Mouse (Mus musculus): Measurements from ENCODE around the gene Adcyap1r1.

Gene Adcyap1r1

DNA sequence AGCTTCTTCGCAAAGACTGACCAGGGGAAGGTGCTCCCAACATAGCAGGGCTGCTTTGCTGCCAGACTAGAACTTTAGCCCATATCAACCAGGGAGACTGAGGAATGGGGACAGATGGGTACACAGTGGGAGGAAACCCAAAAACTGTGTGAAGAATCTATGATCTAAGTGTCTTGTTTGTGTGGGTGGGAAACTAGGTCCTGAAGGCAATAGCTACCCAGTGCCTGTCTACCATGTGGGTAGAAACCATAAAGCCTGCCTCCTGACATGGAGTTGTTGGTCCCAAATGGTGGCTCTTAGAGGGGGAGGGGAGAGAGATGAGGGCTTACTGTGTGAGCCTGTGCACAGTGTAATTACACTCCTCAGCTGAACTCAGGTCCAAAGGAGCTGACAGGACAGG lies 10.6 kb downstream of the Adcyap1r1 start:
- TF ChIP-seq GATA4 (IDR thresholded peaks at IDR 0.05; ENCODE audit: insufficient replicate concordance, low read length): no peak

DNA sequence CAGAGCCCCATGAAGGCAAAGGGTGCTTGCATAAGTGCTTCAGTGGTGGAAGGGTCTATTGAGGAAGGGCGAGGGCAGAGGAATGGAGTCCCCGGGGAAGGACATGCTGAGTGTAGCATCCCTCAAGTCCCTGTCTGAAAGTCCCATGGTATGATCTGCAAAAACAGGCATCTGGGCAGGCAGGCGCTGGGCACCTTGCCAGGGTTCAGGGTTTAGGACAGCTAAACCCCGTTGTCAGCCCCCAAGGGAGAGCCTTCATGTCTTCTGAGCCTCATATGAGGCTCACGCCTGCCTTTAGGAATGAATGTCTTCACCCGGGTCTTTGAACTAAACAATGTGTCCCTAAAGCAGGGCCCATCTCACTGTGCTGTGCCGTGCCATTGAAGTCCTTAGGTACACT lies 12.2 kb downstream of the Adcyap1r1 start:
- no peak for TF ChIP-seq GATA4 (IDR thresholded peaks at IDR 0.05; ENCODE audit: insufficient replicate concordance, low read length)

DNA sequence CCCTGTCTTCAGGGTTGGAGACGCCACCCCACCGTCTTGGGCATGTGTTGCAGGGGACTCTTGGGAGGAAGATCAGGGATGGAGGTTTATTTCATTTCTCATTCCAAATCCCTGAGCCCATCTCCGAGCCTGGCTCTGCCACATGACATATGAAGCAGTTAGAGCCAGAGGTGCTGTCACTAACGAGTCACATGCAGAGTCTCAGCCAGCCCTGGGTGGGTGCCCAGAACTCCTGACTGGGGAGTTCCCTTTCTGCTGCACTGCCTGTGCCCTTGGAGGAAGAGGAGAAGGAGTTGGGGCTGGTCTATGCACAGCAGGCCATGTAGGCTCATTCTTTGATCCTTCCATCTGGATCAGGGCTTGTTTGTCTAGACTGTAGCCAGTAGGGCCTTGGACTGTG lies 13.5 kb downstream of the Adcyap1r1 start:
- no peak for TF ChIP-seq GATA4 (IDR thresholded peaks at IDR 0.05; ENCODE audit: insufficient replicate concordance, low read length)

DNA sequence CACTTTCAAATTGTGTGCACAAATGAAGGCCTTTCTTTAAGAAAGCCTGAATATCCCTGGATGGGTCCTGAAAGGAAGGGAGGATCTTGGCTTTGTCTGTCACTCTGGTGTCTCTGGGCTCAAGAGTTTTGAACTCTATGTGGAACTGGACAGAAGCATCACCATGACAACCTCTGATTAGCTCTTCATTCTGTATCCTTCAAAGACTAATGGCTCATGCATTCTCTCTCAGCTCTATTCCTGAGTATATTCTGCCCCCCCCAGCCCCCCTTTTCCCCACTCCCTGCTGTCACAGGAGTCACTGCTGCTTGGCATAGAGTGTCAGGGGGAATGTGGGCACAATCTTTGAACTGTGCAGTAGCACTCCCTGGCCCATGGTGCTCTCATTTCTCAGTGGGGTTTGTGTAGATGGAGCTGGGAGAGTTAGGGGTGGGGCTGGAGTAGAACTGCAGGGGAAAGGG lies 14.6 kb downstream of the Adcyap1r1 start:
- TF ChIP-seq GATA4 (IDR thresholded peaks at IDR 0.05; ENCODE audit: insufficient replicate concordance, low read length): no peak

DNA sequence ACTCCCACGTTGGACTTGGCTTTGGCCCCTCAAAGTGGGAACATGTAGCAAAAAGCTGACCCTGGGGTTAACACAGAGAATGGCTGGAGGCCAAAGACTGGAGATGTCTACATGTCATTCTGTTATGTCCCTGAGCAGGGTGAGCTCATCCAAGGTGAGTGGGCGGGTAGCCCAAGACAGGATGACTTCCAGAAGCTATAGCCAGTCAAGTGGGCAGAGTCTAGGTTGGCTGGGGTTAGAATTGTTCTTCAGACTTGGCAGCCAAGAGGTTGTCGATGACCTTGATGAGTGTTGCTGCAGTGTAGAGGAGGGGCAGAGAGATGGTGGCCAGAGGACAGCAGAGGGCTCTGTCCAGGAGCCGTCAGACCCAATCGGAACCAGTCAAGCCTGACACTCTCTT lies 18.9 kb downstream of the Adcyap1r1 start:
- no peak for TF ChIP-seq GATA4 (IDR thresholded peaks at IDR 0.05; ENCODE audit: insufficient replicate concordance, low read length)

DNA sequence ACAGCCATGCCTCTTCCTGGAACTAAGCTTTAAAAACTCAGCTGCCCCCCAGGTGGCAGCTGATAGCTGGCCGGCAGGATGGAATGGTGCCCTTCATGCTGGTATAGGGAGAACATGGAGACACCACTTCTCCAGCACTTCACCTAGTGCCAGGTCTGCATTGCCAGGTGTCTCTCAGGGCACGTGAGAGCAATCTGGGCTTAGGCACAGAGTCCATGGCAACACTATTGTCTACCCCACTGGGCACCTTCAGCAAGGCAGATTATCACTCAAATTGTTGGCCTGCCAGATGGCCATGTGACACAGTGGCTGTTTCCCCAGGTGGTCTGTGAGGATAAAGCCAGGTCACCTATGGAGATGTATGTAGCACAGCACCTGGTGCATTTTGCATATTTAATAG lies 20.6 kb downstream of the Adcyap1r1 start:
- no peak for TF ChIP-seq GATA4 (IDR thresholded peaks at IDR 0.05; ENCODE audit: insufficient replicate concordance, low read length)

DNA sequence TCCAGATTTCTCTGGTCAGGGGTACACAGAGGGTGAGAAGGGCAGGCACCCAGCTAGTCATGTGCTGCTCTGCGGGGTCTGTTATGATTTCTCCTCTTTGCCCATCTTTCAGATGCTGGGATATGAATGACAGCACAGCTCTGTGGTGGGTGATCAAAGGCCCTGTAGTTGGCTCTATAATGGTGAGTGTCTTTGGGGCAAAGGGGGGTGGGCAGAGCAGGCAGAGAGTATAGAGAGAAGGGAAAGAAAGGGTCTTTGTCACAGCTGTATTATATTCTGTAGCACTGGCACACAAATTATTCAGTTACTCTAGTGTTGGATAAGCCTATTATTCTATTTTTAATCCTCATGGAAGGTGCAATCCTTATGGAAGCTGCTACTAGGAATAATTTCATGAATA lies 29.2 kb downstream of the Adcyap1r1 start:
- no peak for TF ChIP-seq GATA4 (IDR thresholded peaks at IDR 0.05; ENCODE audit: insufficient replicate concordance, low read length)

DNA sequence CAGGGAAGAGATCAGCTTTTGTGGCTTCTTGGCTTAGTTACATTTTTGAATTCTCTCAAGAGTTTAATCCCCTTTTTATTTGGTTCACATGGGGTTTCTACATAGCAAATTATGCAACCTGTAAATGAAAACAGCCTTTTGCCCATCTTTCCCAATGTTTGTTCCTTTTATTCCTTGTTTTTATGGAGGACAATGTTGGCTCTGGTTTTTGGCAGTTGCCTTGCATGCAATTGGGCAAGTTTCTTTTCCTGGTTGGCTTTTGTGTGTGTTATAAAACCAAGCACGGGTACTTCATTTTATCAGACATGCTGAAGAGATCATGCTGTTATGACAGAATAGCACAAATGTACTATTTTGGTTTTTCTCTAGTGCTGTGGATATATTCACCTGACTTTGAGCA lies 30.7 kb downstream of the Adcyap1r1 start:
- TF ChIP-seq GATA4 (IDR thresholded peaks at IDR 0.05; ENCODE audit: insufficient replicate concordance, low read length): no peak

DNA sequence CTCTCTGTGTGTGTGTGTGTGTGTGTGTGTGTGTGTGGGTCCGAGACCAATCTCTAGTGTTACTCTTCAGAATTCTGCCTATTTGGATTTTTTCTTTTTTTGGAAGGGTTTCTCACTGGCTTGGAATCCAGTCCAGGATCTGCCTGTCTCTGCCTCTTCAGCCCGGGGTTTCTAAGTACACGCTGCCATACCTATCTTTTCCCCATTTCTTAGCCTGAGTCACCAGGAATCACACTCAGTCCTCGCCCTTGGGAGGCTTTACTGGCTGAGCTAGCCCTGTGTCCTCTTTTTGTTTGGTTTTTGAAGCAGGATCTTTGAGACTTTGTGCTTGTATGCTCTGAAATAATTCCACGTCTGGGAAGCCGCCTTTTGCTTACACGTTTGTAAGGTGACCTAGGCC lies 31.6 kb downstream of the Adcyap1r1 start:
- TF ChIP-seq GATA4 (IDR thresholded peaks at IDR 0.05; ENCODE audit: insufficient replicate concordance, low read length): no peak

DNA sequence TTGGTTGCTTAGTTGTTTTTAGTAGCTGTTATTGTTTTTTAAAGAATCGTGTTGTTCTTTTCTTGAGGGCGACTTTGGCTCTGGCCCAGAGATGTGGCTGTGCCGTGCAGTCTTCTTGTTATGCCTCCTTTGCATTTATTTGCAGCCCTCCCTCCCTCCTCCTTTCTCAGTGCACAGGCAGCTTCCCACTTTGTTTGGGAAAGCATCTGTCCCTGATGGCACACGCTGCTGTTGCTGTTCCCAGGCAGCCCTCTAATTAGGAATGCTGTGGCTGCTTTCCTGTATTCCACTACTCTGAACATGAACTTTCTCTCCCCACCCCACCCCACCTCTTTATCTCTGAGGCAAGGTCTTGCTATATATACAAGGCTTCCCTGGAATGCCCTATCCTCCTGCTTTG lies 32.4 kb downstream of the Adcyap1r1 start:
- no peak for TF ChIP-seq GATA4 (IDR thresholded peaks at IDR 0.05; ENCODE audit: insufficient replicate concordance, low read length)

DNA sequence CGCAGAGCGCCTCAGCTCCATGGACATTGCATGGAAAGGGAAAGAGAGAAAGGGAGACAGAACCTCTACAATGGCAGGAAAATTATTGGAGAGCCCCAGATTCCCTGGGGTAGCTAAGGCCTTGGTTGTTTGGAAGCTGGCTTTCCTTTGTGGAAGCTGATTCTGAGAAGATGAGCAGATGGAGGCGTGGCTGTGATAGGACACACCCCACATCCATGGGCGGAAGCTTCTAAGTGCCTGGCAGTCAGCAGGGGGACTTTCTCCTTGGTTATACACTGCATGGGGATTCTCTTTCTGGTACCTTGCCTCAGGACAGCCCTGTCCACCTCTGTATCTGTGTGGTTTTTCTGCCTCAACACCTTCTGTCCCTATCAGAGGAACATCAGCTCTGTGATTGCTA lies 33.4 kb downstream of the Adcyap1r1 start:
- TF ChIP-seq GATA4 (IDR thresholded peaks at IDR 0.05; ENCODE audit: insufficient replicate concordance, low read length): no peak

DNA sequence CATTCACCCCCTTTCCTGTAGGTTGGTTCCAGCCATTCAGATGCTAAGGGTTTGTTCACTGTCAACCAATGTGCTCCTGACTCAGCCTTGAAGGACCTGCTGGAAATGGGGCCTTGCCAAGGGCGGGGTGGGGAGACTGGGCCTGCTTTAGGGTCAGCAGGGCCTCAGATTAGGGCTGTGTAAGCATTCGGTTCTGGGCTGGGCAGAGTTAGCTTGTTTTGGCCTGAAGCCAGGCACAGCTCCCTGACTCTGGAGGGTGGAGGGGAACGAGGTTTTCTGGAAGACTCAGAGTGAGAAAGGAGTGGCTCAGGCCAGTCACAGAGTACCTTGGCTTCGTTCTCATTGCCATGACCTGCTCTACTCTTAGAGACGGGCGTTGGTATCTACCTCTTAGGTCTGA lies 35.9 kb downstream of the Adcyap1r1 start:
- no peak for TF ChIP-seq GATA4 (IDR thresholded peaks at IDR 0.05; ENCODE audit: insufficient replicate concordance, low read length)

DNA sequence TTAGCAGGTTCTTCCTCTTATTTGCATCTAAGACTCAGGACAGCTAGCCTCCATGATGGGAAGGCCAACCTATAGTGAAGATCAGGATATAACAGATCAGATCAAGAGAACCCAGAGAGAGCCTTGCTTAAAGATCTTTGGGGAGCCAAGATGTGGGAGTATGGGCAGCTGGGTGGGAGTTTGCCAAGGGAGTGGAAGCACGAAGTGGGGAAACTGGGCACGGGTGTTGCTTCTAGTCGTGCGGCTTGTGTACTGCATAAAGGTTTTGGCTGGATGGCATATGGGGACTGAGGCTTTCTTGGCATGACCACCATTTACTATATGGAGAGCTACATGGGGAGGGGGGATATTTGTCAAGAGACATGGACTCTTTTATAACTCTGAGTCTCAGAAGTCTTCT lies 44.4 kb downstream of the Adcyap1r1 start:
- TF ChIP-seq GATA4 (IDR thresholded peaks at IDR 0.05; ENCODE audit: insufficient replicate concordance, low read length): no peak

DNA sequence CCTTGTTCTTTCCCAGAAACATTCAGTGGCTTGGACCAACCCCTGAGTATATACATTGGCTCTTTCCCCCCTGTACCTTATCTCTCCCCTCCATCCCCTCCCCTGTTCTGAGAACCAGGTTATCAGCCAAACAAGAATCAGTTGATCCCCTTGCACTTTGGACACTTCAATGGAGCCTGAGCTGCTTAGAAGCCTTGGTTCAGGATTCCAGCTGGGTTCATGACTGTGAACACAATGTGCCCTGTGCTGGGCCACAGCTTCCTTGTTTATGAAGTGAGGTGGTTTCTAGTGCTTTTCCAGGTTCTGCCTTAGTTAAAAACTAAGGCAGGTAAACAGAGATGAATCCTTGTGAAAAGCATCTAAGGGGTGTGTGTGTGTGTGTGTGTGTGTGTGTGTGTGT lies 47.0 kb downstream of the Adcyap1r1 start:
- TF ChIP-seq GATA4 (IDR thresholded peaks at IDR 0.05; ENCODE audit: insufficient replicate concordance, low read length): no peak

DNA sequence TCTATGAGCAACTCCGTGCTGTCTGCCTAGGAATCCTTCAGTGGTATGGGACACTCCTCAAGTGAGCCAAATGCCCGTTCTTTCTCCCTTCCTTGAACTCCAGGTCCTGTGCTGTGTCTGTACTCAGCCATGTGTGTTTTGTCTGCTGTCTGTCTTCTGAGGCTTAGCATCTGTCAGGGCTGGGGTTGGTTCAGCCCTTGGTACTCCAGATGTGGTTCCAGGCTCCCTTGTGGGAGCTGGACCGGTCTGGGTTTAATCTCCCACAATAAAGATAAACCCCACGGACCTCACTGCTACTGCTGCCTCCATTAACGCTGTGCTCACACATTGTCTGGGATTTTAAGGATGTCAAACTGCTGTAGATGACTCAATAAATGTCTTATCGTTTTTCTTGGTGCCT lies 49.3 kb downstream of the Adcyap1r1 start:
- TF ChIP-seq GATA4 (IDR thresholded peaks at IDR 0.05; ENCODE audit: insufficient replicate concordance, low read length): no peak

DNA sequence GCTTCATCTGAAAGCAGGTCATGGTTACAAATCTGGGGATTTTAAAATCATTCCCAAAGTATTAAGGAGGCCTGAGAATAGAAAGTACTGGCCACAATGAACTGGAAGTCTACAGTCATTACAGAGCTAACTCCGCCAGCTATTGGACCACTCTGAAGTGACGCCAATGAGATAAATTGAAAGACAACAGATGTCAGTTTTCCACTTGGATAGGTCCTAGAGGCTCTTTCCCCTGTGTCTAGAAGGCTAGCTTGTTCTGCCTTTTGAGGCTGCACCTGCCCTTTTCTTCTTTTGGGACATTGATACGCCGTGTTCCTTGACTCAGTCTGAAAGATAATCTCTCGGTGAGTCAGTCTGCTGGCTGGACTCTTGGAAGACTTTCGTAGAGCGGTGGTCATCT lies 50.5 kb downstream of the Adcyap1r1 start:
- no peak for TF ChIP-seq GATA4 (IDR thresholded peaks at IDR 0.05; ENCODE audit: insufficient replicate concordance, low read length)

DNA sequence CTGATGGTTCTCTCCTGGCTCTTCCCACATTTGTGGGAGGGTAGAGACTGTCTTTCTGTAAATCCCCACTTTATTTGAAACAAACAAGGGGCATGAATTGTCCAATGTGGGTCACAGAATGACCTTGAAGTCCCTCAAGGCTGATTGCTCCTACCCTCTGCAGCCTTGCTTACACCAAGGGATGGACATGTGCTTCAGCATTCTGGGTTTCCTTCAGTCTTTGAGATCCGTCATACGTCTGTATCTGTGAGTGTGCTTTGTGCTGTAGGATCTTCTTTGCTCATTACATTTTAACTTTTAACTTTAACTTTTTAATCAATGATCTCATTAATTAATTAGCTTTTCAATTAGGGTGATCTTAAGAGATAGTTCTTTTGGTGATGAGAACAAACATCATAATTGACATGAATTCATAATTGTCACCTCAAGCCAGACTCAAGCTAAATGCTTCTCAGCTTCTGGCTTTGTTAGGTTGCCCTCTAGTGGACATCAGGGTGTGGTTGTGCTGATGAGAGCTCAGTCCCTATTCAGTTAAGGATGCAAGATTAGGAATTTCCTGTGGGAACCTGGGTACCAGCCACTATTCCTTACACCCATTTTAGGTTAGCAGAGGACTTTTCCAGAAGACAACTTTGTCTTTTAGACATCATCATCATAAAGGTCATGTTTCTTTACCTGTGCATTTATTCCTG lies 53.2 kb downstream of the Adcyap1r1 start:
- no peak for TF ChIP-seq GATA4 (IDR thresholded peaks at IDR 0.05; ENCODE audit: insufficient replicate concordance, low read length)
